Mouse (Mus musculus) embryonic facial prominence, embryonic 13.5 days (tissue): Measurements from ENCODE around the gene Adss. TPM values are rescaled to one million over a fixed set of nuclear protein-coding genes. Genes with fewer than 3 reads are reported as not detected.

Source experiments
- ATAC-seq: fragments of 200-750 bp; cut with Nextera tagmentation; 2 replicates; pipeline ENCODE4 v1.8.0; 2017; ENCODE audit warnings: low read depth; ENCODE audit not compliant: insufficient number of reproducible peaks, insufficient read depth, low FRiP score, low TSS enrichment
- H3K27ac ChIP-seq: fragments of 300-500 bp; sonication (generic); 2 replicates; pipeline ENCODE4 v1.5.1; 2015; ENCODE audit warnings: moderate library complexity, mild to moderate bottlenecking, inconsistent platforms
- H3K27me3 ChIP-seq: fragments of 300-500 bp; sonication (generic); 2 replicates; pipeline ENCODE4 v1.6.1; 2015; ENCODE audit warnings: mild to moderate bottlenecking, inconsistent platforms
- H3K36me3 ChIP-seq: fragments of 300-500 bp; sonication (generic); 2 replicates; pipeline ENCODE4 v1.6.1; 2015; ENCODE audit warnings: mild to moderate bottlenecking, inconsistent platforms
- H3K4me1 ChIP-seq: fragments of 300-500 bp; sonication (generic); 2 replicates; pipeline ENCODE4 v1.6.1; 2015; ENCODE audit warnings: inconsistent platforms
- H3K4me2 ChIP-seq: fragments of 300-500 bp; sonication (generic); 2 replicates; pipeline ENCODE4 v1.6.1; 2015; ENCODE audit warnings: moderate library complexity, mild to moderate bottlenecking, inconsistent platforms
- H3K4me3 ChIP-seq: fragments of 300-500 bp; sonication (generic); 2 replicates; pipeline ENCODE4 v1.5.1; 2015; ENCODE audit warnings: mild to moderate bottlenecking, inconsistent platforms
- H3K9ac ChIP-seq: fragments of 300-500 bp; sonication (generic); 2 replicates; pipeline ENCODE4 v1.6.1; 2015; ENCODE audit warnings: mild to moderate bottlenecking, inconsistent platforms
- H3K9me3 ChIP-seq: fragments of 300-500 bp; sonication (generic); 2 replicates; pipeline ENCODE4 v1.6.1; 2016; ENCODE audit warnings: inconsistent platforms
- WGBS: fragments of 180-500 bp; shearing (Covaris S2); methylation state at CpG from one replicate; pipeline ENCODE4 v1.1.7; 2015; ENCODE audit warnings: mixed read lengths; 5-methylcytosine and 5-hydroxymethylcytosine counted together
- polyA plus RNA-seq: library from polyadenylated mRNA; unstranded; fragments of >200 nt; fragmentation: Nextera tagmentation; extraction: Ambion mirVana; gene quantifications from 2 replicates; pipeline ENCODE4 v1.2.1, GENCODE M21; 2015

Gene Adss
- polyA plus RNA-seq, 1 experiment from 2014 or later, result 55.5 TPM

GRCm38 (mm10) chr1:177726870-177727269 is 69.4 kb downstream of the Adss start:
- Histone ChIP-seq H3K27me3 (no peaks in the 10 kb centered on the region), H3K4me1 (0 out of 2 replicates have a peak, but pooled peaks cover 2% of the 10 kb centered on the region), H3K36me3 (no peaks in the 10 kb centered on the region), H3K4me2 (no peak overlapping the region), H3K27ac (no peak overlapping the region), H3K9me3 (no peaks in the 10 kb centered on the region; the same call in 1 of the 2 replicates), H3K9ac (no peak overlapping the region), H3K4me3 (no peak overlapping the region)
- 77% methylated on average over 5 of the region's 5 CpGs for WGBS
- ATAC-seq, result no peak

- H3K27me3 ChIP-seq, result no peaks in the 10 kb centered on the region
- H3K4me3 ChIP-seq, result no peak overlapping the region
- no peaks in the 10 kb centered on the region for H3K9me3 ChIP-seq
- WGBS, result 73% methylated on average over 4 of the region's 4 CpGs
- no peak overlapping the region for H3K27ac ChIP-seq
- no peak overlapping the region for H3K9ac ChIP-seq
- no peak overlapping the region for H3K4me2 ChIP-seq
- H3K36me3 ChIP-seq, result no peaks in the 10 kb centered on the region
- ATAC-seq, result no peak
- H3K4me1 ChIP-seq, result no peaks in the 10 kb centered on the region
These were observed 72.5 kb downstream of the Adss start for GRCm38 (mm10) chr1:177723786-177724185.

GRCm38 (mm10) chr1:177719029-177719427 is 77.3 kb downstream of the Adss start:
- Histone ChIP-seq H3K4me1 (no peaks in the 10 kb centered on the region), H3K9ac (no peak overlapping the region), H3K27me3 (no peaks in the 10 kb centered on the region), H3K36me3 (no peaks in the 10 kb centered on the region), H3K27ac (no peak overlapping the region), H3K9me3 (no peaks in the 10 kb centered on the region), H3K4me3 (no peak overlapping the region), H3K4me2 (no peak overlapping the region)
- no peak for ATAC-seq
- 62% methylated on average over 3 of the region's 3 CpGs for WGBS

GRCm38 (mm10) chr1:177718340-177719028 is 77.8 kb downstream of the Adss start:
- 54% methylated on average over 11 of the region's 11 CpGs for WGBS
- no peaks in the 10 kb centered on the region for H3K27me3 ChIP-seq
- H3K36me3 ChIP-seq, result no peaks in the 10 kb centered on the region
- no peak overlapping the region for H3K9ac ChIP-seq
- no peak overlapping the region for H3K4me2 ChIP-seq
- no peak overlapping the region for H3K4me3 ChIP-seq
- no peak overlapping the region for H3K27ac ChIP-seq
- H3K9me3 ChIP-seq, result no peaks in the 10 kb centered on the region
- H3K4me1 ChIP-seq, result no peaks in the 10 kb centered on the region
- ATAC-seq, result no peak

GRCm38 (mm10) chr1:177717057-177717835 is 79.1 kb downstream of the Adss start:
- WGBS, result 80% methylated on average over 7 of the region's 7 CpGs
- no peaks in the 10 kb centered on the region for H3K4me1 ChIP-seq

GRCm38 (mm10) chr1:177716448-177716847 is 79.9 kb downstream of the Adss start:
- 78% methylated on average over 3 of the region's 3 CpGs for WGBS
- H3K4me1 ChIP-seq, result no peaks in the 10 kb centered on the region
- no peaks in the 10 kb centered on the region for H3K36me3 ChIP-seq
- H3K4me2 ChIP-seq, result no peak overlapping the region
- H3K27me3 ChIP-seq, result no peaks in the 10 kb centered on the region
- no peak overlapping the region for H3K27ac ChIP-seq
- no peak for ATAC-seq
- no peaks in the 10 kb centered on the region for H3K9me3 ChIP-seq
- no peak overlapping the region for H3K4me3 ChIP-seq
- no peak overlapping the region for H3K9ac ChIP-seq

More at GRCm38 (mm10) chr1:177717057-177717835, 79.1 kb downstream of the Adss start:
- no peak overlapping the region for H3K27ac ChIP-seq
- ATAC-seq, result no peak
- no peaks in the 10 kb centered on the region for H3K36me3 ChIP-seq
- H3K9ac ChIP-seq, result no peak overlapping the region
- H3K4me3 ChIP-seq, result no peak overlapping the region
- H3K4me2 ChIP-seq, result no peak overlapping the region
- no peaks in the 10 kb centered on the region for H3K27me3 ChIP-seq
- no peaks in the 10 kb centered on the region for H3K9me3 ChIP-seq

GRCm38 (mm10) chr1:177714397-177715012 is 81.8 kb downstream of the Adss start:
- Histone ChIP-seq H3K9ac (no peak overlapping the region), H3K27me3 (no peaks in the 10 kb centered on the region), H3K4me1 (no peaks in the 10 kb centered on the region), H3K36me3 (no peaks in the 10 kb centered on the region), H3K4me3 (no peak overlapping the region), H3K27ac (no peak overlapping the region), H3K4me2 (no peak overlapping the region), H3K9me3 (no peaks in the 10 kb centered on the region; the same call in 1 of the 2 replicates)
- ATAC-seq, result no peak
- WGBS, result 86% methylated on average over 5 of the region's 5 CpGs

- H3K4me3 ChIP-seq, result no peak overlapping the region
- no peak overlapping the region for H3K9ac ChIP-seq
- WGBS, result 76% methylated on average over 3 of the region's 3 CpGs
- no peak for ATAC-seq
- no peaks in the 10 kb centered on the region; the same call in 1 of the 2 replicates for H3K9me3 ChIP-seq
- H3K27me3 ChIP-seq, result no peaks in the 10 kb centered on the region
- H3K27ac ChIP-seq, result no peak overlapping the region
- H3K4me1 ChIP-seq, result no peaks in the 10 kb centered on the region
- no peaks in the 10 kb centered on the region for H3K36me3 ChIP-seq
- H3K4me2 ChIP-seq, result no peak overlapping the region
These were observed 82.5 kb downstream of the Adss start for GRCm38 (mm10) chr1:177713635-177714396.

Other genes starting within 250 kb of the Adss start
- not detected in 2 replicates for gene 1700016C15Rik, start 66.7 kb downstream of the Adss start, polyA plus RNA-seq
- gene Catspere2, start 186.9 kb upstream of the Adss start, polyA plus RNA-seq, result 0.34 TPM in 1 of 2 replicates, not detected in the other